Mouse (Mus musculus) C2C12 (cell line): ENCODE results near the gene Zfp507. TPM values are rescaled to one million over a fixed set of nuclear protein-coding genes. Genes with fewer than 3 reads are reported as not detected.

ENCODE experiments used
- H3K27me3 ChIP-seq: one replicate; pipeline ENCODE4 v1.6.1; 2011; ENCODE audit not compliant: control insufficient read depth, insufficient read depth, insufficient read length
- H3K36me3 ChIP-seq: one replicate; pipeline ENCODE4 v1.6.1; 2011; ENCODE audit not compliant: control insufficient read depth, insufficient read depth
- H3K4me3 ChIP-seq: one replicate; pipeline ENCODE4 v1.5.1; 2011; ENCODE audit warnings: mild to moderate bottlenecking, control low read depth; ENCODE audit not compliant: poor library complexity, insufficient read depth, severe bottlenecking
- H3K79me2 ChIP-seq: one replicate; pipeline ENCODE4 v1.6.1; 2011; ENCODE audit not compliant: control insufficient read depth, insufficient read depth
- H3K79me3 ChIP-seq: one replicate; pipeline ENCODE4 v1.6.1; 2011; ENCODE audit warnings: low read depth, control low read depth
- H3ac ChIP-seq: one replicate; pipeline ENCODE3; 2011; ENCODE audit warnings: low read depth; ENCODE audit not compliant: control insufficient read depth, insufficient read length
- CEBPB ChIP-seq: IDR thresholded peaks from one replicate; pipeline ENCODE4 v1.6.1; 2011; ENCODE audit warnings: low read depth, mild to moderate bottlenecking, control low read depth, moderate library complexity
- CTCF ChIP-seq: IDR thresholded peaks from one replicate; pipeline ENCODE4 v1.5.1; 2011; ENCODE audit not compliant: control insufficient read depth, insufficient read depth, insufficient read length
- FOSL1 ChIP-seq: IDR thresholded peaks from one replicate; pipeline ENCODE4 v1.8.0; 2011; ENCODE audit warnings: mild to moderate bottlenecking, low read length; ENCODE audit not compliant: poor library complexity, insufficient read depth, severe bottlenecking
- MAX ChIP-seq: IDR thresholded peaks from one replicate; pipeline ENCODE4 v1.6.1; 2011; ENCODE audit warnings: mild to moderate bottlenecking, control low read depth
- MYOD1 ChIP-seq: IDR thresholded peaks from one replicate; pipeline ENCODE4 v1.6.1; 2011; ENCODE audit warnings: low read depth; ENCODE audit not compliant: control insufficient read depth, insufficient read length
- MYOG ChIP-seq: IDR thresholded peaks from one replicate; pipeline ENCODE4 v1.6.1; 2011; ENCODE audit not compliant: control insufficient read depth, insufficient read length; ENCODE audit errors: extremely low read depth
- USF1 ChIP-seq: IDR thresholded peaks from one replicate; pipeline ENCODE4 v1.6.1; 2011; ENCODE audit warnings: low read depth, mild to moderate bottlenecking, control low read depth, moderate library complexity
- polyA plus RNA-seq: library from polyadenylated mRNA; unstranded; fragments of >200 nt; fragmentation: generic; extraction: Trizol; gene quantifications from one replicate; pipeline ENCODE4 v1.2.1, GENCODE M21; 2012; ENCODE audit warnings: missing spikeins

The Zfp507 gene
- polyA plus RNA-seq, 1 experiment: 7.9 TPM

DNA sequence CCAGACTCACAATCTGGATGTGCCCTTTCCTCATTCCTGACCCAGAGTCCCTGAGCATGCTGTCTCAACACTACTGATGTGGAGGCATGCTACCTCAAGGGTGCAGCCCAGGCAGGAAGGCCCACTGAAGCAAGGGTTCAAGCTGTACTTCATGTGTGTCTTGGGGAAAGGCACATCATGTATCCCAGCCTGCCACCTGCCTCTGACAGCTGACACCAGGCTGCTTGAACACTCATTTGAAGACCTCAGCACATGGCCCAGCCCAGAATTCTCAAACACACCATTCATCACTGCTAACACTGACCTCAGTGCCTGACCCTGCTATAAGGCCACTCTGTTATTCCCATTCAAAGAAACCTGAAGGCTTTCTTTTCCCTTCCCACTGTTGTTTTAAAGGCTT is 20.6 kb downstream of the Zfp507 start:
- no peak for TF ChIP-seq FOSL1
- TF ChIP-seq CEBPB: no peak
- no peak for TF ChIP-seq MAX
- TF ChIP-seq MYOG: no peak
- no peak for TF ChIP-seq CTCF
- Histone ChIP-seq H3K79me2 (no peaks in the 10 kb centered on the region), H3K4me3 (no peak overlapping the region), H3K36me3 (peaks cover 41% of the 10 kb centered on the region), H3K27me3 (no peaks in the 10 kb centered on the region), H3ac (no peak overlapping the region), H3K79me3 (peaks cover 3% of the 10 kb centered on the region)

DNA sequence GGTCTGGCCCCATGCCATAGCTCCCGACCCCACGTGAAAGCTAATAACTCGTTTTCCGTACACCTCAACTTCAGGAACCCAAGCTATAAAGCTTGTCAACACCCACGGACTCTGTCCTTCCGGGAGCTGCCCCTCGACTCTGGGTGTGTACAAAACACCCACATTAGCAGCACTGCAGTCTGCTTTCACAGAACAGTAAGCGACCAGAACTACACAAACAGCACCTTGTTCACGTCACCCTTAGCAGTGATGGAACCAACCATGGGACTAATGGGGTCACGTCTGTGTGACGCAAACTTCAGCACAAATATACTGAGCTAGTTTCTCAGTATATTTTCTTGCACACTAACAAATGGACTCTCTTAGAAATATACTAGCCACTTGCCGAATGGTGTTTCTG is 28.7 kb downstream of the Zfp507 start:
- Histone ChIP-seq H3K36me3 (peaks cover 37% of the 10 kb centered on the region), H3K27me3 (no peaks in the 10 kb centered on the region)
- no peak for TF ChIP-seq FOSL1
- TF ChIP-seq USF1: no peak
- no peak for TF ChIP-seq MAX
- no peak for TF ChIP-seq MYOD1
- TF ChIP-seq MYOG: no peak
- TF ChIP-seq CTCF: no peak
- no peak for TF ChIP-seq CEBPB

DNA sequence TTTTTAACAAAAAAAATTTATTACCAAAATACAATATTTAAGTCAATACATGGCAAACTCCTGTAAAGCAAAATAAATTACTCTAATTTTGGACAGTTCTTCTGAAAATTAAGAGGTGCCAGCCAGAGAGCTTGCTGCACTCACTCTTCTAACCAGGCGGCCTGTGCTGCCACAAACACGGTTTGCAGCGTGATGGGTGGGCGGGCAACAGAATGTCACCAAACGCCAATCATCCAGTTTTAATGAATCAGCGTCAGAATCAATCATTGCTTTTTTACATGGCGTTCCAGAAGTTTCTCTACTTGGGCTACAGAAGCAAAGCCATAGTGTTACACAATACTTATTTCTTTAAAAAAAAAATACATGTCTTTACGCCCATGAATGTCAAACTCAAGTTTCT is 30.5 kb downstream of the Zfp507 start:
- Histone ChIP-seq H3K79me2 (no peaks in the 10 kb centered on the region), H3K79me3 (no peaks in the 10 kb centered on the region), H3ac (no peak overlapping the region), H3K36me3 (peaks cover 27% of the 10 kb centered on the region), H3K4me3 (no peak overlapping the region), H3K27me3 (no peaks in the 10 kb centered on the region)
- TF ChIP-seq MAX (no peak), CTCF (no peak), USF1 (no peak), MYOD1 (no peak)

More for the DNA sequence above, 28.7 kb downstream of the Zfp507 start:
- Histone ChIP-seq H3K79me2 (no peaks in the 10 kb centered on the region), H3K79me3 (no peaks in the 10 kb centered on the region), H3K4me3 (no peak overlapping the region), H3ac (no peak overlapping the region)

DNA sequence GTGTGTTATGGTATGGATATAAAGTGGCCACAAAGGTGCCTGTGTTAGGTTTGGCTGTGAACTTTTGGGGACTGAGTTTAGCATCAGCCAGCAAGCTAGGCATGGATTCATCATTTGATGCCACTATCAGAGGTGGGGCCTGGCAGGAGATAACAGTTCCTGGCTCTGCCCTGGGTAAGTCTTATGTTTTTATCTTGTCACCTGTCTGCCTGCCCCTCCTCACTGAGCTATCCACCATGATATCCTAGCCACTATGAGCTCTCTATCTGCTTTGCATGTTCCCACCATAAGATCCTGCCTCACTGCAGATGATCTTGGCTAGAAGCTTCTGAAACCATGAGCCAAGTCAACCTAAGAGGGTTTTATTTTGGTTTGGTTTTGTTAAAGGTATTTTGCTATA is 31.7 kb downstream of the Zfp507 start:
- H3K79me3 ChIP-seq: no peaks in the 10 kb centered on the region
- H3ac ChIP-seq: no peak overlapping the region
- H3K4me3 ChIP-seq: no peak overlapping the region
- TF ChIP-seq MYOD1 (no peak), FOSL1 (no peak), MYOG (no peak), CTCF (no peak), MAX (no peak), CEBPB (no peak), USF1 (no peak)
- H3K79me2 ChIP-seq: no peaks in the 10 kb centered on the region
- no peaks in the 10 kb centered on the region for H3K27me3 ChIP-seq
- H3K36me3 ChIP-seq: peaks cover 22% of the 10 kb centered on the region

DNA sequence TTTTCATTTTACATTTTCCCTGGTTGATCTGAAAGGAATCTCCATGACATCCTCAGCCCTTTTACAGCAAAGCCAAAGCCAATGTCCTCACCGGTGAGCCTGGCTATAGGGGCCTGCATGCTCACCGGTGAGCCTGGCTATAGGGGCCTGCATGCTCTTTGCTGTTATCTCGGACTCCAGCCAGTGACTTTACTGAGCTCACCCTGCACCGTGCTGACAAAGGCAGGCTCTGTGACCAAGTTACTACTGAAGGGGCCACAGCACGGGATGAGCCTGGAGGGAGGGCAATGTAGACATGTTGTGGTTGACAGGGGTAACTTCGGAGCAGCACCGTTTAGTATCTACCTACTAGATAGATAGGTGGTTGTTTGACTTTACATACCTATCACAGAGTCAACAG is 32.7 kb downstream of the Zfp507 start:
- Histone ChIP-seq H3K27me3 (no peaks in the 10 kb centered on the region), H3K36me3 (peaks cover 14% of the 10 kb centered on the region), H3K79me3 (no peaks in the 10 kb centered on the region), H3ac (no peak overlapping the region), H3K4me3 (no peak overlapping the region), H3K79me2 (no peaks in the 10 kb centered on the region)
- TF ChIP-seq MAX: no peak
- no peak for TF ChIP-seq CTCF
- no peak for TF ChIP-seq MYOD1
- TF ChIP-seq MYOG: no peak
- TF ChIP-seq CEBPB: no peak
- no peak for TF ChIP-seq USF1
- TF ChIP-seq FOSL1: no peak

DNA sequence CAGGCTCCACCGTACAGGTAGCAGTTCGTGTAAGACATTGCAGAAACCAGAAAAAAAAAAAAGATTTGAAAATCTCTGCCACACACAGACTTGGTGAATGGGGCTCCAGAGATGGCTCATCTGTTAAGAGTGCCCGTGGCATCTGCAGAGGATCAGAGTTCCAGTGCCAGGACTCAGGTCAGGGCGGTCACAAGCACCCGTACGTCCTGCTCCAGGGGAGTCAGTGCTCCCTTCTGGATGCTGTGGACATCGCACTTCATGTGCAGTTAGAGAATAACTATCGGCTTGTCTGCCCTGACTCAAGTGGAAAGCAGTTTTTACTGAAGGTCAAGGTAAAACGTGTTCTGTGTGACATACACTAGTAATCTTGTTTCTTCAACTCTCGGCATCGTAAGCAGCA is 38.3 kb downstream of the Zfp507 start:
- H3K79me3 ChIP-seq: no peaks in the 10 kb centered on the region
- H3K27me3 ChIP-seq: no peaks in the 10 kb centered on the region
- H3K79me2 ChIP-seq: no peaks in the 10 kb centered on the region
- H3ac ChIP-seq: no peak overlapping the region
- TF ChIP-seq CTCF: no peak
- TF ChIP-seq CEBPB: no peak
- TF ChIP-seq FOSL1: no peak
- TF ChIP-seq MYOD1: no peak
- TF ChIP-seq USF1: no peak
- TF ChIP-seq MAX: no peak
- no peak for TF ChIP-seq MYOG
- H3K36me3 ChIP-seq: no peaks in the 10 kb centered on the region
- H3K4me3 ChIP-seq: no peak overlapping the region
